Mouse (Mus musculus): ENCODE measurements around the gene Zwilch. TPM values are rescaled to one million over a fixed set of nuclear protein-coding genes. Genes with fewer than 3 reads are reported as not detected.
"Not testable (repeated sequence)": the region's sequence is repeated elsewhere in the genome, so short reads cannot be mapped to it uniquely, and the experiment has no call there.

Gene Zwilch
- total and polyA plus RNA-seq, 3 experiments = 0.55 to 5.4 (median 2.1) TPM

- peak; percentile 92 for DNase-seq
Observed at GRCm38 (mm10) chr9:64178974-64179646, 6.2 kb upstream of the Zwilch start, which contains the start of gene Snapc5. Gene Snapc5, plus strand, starts transcription at chr9:64179274.

- no peak for DNase-seq
Observed at GRCm38 (mm10) chr9:64178610-64178973, 5.7 kb upstream of the Zwilch start.

GRCm38 (mm10) chr9:64175378-64175777 lies 2.5 kb upstream of the Zwilch start:
- DNase-seq = no peak

GRCm38 (mm10) chr9:64174766-64175165 lies 1.9 kb upstream of the Zwilch start:
- DNase-seq = no peak

- no peak for DNase-seq
Observed at GRCm38 (mm10) chr9:64174341-64174740, 1.4 kb upstream of the Zwilch start.

GRCm38 (mm10) chr9:64173666-64174220 lies 839 bp upstream of the Zwilch start:
- DNase-seq = no peak

- DNase-seq = no peak
Observed at GRCm38 (mm10) chr9:64172145-64172815, 624 bp downstream of the Zwilch start.

- not testable (repeated sequence) for DNase-seq
Observed at GRCm38 (mm10) chr9:64169967-64170366, 2.9 kb downstream of the Zwilch start.

GRCm38 (mm10) chr9:64160471-64160870 lies 12.4 kb downstream of the Zwilch start:
- DNase-seq = peak; percentile 76

- no peak for DNase-seq
Observed at GRCm38 (mm10) chr9:64156641-64157040, 16.3 kb downstream of the Zwilch start.

- DNase-seq = no peak
Observed at GRCm38 (mm10) chr9:64139879-64140278, 33.0 kb downstream of the Zwilch start.

GRCm38 (mm10) chr9:64138896-64139295 lies 34.0 kb downstream of the Zwilch start:
- DNase-seq = not testable (repeated sequence)

- no peak for DNase-seq
Observed at GRCm38 (mm10) chr9:64131623-64132022, 41.3 kb downstream of the Zwilch start.

- DNase-seq = no peak
Observed at GRCm38 (mm10) chr9:64126121-64126520, 46.8 kb downstream of the Zwilch start.

- DNase-seq = no peak
Observed at GRCm38 (mm10) chr9:64125307-64125706, 47.6 kb downstream of the Zwilch start.

- peak; percentile 62 for DNase-seq
Observed at GRCm38 (mm10) chr9:64124846-64125245, 48.1 kb downstream of the Zwilch start.

- DNase-seq = no peak
Observed at GRCm38 (mm10) chr9:64122601-64123000, 50.3 kb downstream of the Zwilch start.

- DNase-seq = peak; percentile 69
Observed at GRCm38 (mm10) chr9:64120584-64121277, 52.2 kb downstream of the Zwilch start.

- DNase-seq = peak; percentile 68
Observed at GRCm38 (mm10) chr9:64119898-64120297, 53.0 kb downstream of the Zwilch start.

- DNase-seq = peak; percentile 78
Observed at GRCm38 (mm10) chr9:64116876-64117275, 56.0 kb downstream of the Zwilch start, which contains the start of gene Lctl. Gene Lctl, plus strand, starts transcription at chr9:64117147.

GRCm38 (mm10) chr9:64115756-64116155 lies 57.1 kb downstream of the Zwilch start:
- DNase-seq = no peak

- peak; percentile 19 for DNase-seq
Observed at GRCm38 (mm10) chr9:64114646-64115045, 58.3 kb downstream of the Zwilch start.

GRCm38 (mm10) chr9:64110502-64110901 lies 62.4 kb downstream of the Zwilch start:
- DNase-seq = no peak
